17 mouse cellular contexts compared by ENCODE assay signal in the genomic region with DNA sequence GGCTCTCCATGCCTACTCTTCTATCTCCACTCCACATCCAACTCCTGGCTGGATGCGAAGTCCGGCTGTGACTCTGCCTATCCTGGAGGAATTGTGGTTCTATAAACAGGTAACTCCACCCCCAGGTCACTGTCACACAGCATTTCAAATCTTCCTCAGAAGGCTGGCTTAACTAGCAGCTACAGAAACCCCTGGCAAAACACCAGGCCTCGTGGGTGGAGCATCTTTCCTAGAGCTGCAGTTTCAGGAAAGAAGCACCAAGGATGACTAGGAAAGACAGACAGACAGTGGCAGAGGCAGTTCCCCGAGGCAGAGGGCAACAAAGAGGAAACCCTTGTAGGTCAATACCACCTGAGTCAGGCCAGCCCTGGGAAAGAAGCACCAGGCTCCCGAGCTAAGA. TPM values are rescaled to one million over a fixed set of nuclear protein-coding genes. Genes with fewer than 3 reads are reported as not detected.
"Had no signal": no experiment of that assay in that cellular context is flagged by ENCODE, and none has a peak within 500 bp of the region (broad histone marks: within the 10 kb centered on the region; RNA-seq: fewer than 3 reads in every experiment).

A gene (minus strand): TSS at position 203 of the 400 bp plus-strand sequence.

- DNase-seq: kidney, adult 18-20 months; kidney, adult 9 months; layer of hippocampus, adult 9-11 months; liver, embryonic 13.5 days; lung, adult 2 months; lung, postnatal 14 days; lung, postnatal 4 days; midbrain, embryonic 14.5 days; thymus, adult 18-20 months; thymus, postnatal 36 days had no signal

RNA-seq across cellular contexts. Expression of the gene that starts here (rescaled TPM):
- total RNA-seq: layer of hippocampus, adult 2 months; layer of hippocampus, postnatal 25 days; left cerebral cortex, adult 2 months; left cerebral cortex, postnatal 25 days; liver, adult 2 months; megakaryocyte progenitor cell, adult 5-6 weeks; megakaryocyte-erythroid progenitor cell, adult 5-6 weeks had no signal
